Mouse (Mus musculus) CD8-positive naive resting alpha-beta T cell, adult 2 months (primary cell): ENCODE measurements around the gene Klk1b24.
"Not testable (repeated sequence)": the region's sequence is repeated elsewhere in the genome, so short reads cannot be mapped to it uniquely, and the experiment has no call there.

Source experiments
- DNase-seq, 2 experiments: peaks; one replicate each; pipeline ENCODE4 v3.0.0; 2022; ENCODE audit warnings: low read depth in 2 of 2, low spot score in 2 of 2

Klk1b24 gene

DNA sequence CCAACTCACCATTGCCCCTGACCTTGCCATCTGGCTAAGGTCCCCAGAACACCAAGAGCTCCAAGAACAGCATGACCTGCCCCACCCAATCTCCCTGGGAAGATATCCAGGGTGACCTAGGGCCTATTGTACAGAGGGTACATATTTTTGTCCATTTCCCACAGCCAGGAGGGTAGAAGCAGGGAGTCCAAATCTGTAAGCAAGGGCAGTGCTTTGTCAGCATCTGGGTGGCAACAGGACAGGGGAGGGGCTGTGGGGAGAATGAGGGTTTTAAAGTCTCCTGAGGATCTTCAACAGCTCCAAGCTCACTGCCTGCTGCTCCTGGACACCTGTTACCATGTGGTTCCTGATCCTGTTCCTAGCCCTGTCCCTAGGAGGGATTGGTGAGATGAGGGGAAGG, at the start of gene Klk1b24:
TSS of gene Klk1b24 (plus strand) at position 301 of the 400 bp plus-strand sequence.
- not testable (repeated sequence) for DNase-seq

DNA sequence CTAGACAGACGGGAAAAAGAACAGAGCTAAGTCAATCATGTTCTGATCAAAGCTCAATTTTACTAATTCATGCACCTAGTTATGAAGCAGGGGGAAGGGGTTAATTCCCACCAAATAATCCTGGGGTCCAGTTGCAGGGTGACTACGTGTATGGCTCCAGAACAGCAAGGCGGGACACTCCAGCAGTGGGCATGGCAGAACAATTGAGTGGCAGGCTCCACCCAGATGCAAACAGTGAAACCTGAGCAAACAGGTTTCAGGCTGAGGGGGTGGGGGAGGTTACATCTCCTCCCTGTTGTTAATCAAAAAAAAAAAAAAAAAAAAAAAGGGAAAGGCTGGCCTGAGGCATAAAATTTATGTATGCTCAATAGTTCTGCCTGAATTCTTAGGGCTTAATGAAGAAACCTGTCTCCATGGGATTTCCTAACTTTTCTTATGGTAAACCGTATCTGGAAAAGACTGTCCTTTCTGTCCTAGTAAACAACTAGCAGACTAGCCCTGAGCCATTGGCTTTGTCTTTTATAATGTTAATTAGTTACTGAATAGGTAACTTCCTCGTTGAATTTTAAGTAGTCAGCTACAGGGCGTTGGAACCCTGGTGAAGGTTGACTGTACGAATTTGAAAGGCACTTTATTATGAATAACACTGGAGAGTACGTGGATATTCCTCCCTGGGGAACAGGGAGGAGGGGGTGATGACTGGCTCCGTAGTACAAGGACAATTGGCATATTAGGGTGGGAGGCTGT, 8.6 kb upstream of the Klk1b24 start:
- no peak for DNase-seq

DNA sequence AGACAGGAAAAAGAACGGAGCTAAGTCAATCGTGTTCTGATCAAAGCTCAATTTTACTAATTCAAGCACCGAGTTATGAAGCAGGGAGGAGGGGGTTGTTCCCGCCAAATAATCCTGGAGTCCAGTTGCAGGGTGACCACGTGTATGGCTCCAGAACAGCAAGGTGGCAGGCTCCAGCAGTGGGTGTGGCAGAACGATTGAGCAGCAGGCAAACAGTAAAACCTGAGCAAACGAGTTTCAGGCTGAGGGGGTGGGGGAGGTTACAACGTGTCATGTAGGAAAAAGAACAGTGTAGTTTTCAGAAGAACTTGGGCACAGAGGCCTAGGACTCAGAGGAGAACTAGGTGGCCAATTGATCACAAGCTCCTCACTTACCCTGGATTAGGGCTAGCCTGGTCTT, 1.5 kb upstream of the Klk1b24 start:
- not testable (repeated sequence) for DNase-seq

DNA sequence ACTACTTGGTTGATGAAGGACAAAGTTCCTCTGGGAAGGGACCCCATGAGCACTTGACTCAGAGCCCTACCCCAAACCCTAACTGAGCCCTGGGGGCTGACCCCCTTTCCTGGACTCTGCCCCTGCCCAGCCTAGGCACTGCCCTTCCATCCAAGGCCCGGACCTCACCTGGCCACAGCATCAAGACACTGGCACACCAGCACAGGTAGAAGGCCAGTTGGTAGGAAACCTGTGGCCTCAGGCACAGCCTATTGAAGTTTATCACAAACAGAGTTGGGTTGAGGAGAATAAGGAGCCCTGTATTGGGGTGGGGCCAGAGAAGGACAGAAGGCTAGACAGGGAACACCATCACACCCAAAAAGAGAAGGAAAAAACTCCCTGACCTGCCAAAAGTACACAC, 5.4 kb downstream of the Klk1b24 start:
- DNase-seq = not testable (repeated sequence)

DNA sequence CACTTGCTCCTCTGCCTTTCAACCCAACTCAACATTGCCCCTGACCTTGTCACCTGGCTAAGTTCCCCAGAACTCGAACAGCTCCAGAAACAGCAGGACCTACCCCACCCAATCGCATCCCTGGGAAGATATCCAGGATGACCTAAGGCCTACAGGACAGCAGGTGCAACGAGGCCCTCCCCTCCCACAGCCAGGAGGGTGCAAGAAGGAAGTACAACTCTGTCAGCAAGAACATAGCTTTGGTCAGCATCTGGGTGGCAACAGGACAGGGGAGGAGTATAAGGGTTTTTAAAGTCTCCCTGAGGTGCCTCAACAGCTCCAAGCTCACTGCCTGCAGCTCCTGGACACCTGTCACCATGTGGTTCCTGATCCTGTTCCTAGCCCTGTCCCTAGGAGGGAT, 9.9 kb downstream of the Klk1b24 start, which contains the start of gene Klk1b3:
TSS of gene Klk1b3 (plus strand) at position 301 of the 400 bp plus-strand sequence.
- no peak for DNase-seq

DNA sequence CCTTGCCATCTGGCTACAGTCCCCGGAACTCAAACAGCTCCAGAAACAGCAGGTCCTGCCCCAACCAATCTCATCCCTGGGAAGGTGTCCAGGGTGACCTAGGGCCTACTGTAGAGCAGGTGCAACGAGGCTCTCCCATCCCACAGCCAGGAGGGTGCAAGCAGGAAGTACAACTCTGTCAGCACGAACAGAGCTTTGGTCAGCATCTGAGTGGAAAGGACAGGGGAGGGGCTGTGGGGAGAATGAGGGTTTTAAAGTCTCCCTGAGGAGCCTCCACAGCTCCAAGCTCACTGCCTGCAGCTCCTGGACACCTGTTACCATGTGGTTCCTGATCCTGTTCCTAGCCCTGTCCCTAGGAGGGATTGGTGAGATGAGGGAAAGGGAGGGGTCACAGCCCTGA, 19.1 kb downstream of the Klk1b24 start, which contains the start of gene Klk1b4:
TSS of gene Klk1b4 (plus strand) at position 301 of the 400 bp plus-strand sequence.
- not testable (repeated sequence) for DNase-seq

DNA sequence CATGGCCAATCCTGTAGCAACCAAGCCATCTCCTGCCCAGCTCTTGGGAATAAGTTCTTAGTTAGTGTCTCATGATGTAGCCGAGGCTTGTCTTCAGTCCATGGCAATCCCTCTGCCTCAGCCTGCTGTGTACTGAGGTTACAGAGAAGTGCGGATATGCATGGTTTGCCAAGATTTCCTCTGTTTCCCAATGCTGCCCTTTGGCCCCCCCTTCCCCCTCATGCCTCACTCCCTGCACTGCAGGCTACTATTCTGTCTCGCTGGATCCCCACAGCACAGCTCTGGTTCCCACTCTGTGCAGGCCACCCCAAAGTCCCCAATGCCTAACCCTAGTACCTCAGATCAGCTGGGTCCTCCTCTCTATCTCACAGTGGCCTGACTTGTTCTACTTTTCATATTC, 20.3 kb downstream of the Klk1b24 start:
- no peak for DNase-seq

DNA sequence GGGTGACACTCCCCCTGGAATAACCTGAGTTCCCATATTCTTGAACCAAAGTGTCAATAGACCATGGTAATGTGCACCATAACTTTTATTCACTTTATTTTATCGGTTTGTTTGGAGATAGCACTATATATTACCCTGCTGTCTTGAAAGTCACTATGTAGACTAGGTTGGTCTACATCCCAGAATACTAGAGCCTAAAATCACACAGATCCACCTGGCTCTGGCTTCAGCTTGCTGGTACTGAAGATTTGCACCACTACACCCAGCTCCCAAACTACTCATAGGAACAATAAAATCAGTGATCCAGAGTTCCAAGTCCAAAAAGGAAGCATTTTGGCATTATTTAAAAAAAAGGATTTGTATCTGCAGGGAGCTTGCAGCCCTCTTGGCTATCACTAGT, 27.6 kb downstream of the Klk1b24 start, which contains the start of gene Klk1b5:
TSS of gene Klk1b5 (plus strand) at position 301 of the 400 bp plus-strand sequence.
- DNase-seq = no peak

DNA sequence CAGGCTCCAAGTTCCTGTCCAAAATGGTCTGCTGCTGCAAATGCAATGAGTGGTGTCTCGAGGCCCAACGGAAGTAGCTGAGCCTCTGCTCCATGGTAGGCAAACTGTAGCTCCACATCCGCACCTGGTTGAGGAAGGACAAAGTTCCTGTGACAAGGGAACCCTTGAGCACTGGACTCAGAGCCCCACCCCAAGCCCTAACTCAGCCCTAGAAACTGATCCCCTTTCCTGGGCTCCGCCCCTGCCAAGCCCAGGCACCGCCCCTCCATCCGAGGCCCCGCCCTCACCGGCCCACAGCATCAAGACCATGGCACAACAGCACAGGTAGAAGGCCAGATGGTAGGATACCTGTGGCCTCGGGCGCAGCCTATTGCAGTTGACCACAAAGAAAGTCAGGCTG, 33.6 kb downstream of the Klk1b24 start:
- DNase-seq = not testable (repeated sequence)

DNA sequence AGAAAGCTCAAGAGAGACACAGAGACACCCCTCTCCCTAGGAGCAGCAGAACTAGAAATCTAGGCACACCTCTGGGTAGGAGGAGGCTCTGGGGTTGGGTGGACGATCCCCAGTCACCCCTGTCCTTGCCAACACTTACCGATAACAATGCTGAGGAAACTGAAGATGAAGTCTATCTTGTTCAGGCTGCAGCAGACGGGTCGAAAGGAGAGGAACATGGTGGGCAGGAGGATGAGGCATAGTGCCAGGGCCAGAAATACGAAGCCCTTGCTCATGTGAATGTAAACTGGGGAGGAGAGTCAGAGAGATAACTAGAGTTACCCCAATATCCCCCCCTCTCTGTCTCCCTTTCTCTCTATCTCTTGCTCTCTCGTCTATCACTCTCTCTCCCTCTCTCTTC, 34.3 kb downstream of the Klk1b24 start:
- DNase-seq = not testable (repeated sequence)

DNA sequence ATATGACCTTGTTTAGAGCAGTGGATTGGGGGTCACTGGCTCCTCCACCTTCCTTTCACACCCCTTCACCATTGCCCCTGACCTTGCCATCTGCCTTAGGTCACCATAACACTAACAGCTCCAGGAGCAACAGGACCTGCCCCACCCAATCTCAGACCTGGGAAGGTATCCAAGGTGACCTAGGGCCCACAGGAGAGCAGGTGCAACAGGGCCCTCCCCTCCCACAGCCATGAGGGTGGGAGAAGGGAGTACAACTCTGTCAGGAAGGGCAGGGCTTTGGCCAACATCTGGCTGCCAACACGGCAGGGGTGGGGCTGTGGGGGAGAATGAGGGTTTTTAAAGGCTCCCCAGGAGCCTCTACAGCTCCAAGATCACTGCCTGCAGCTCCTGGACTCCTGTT, 37.0 kb downstream of the Klk1b24 start, which contains the start of gene Klk1:
TSS of gene Klk1 (plus strand) at position 285 of the 400 bp plus-strand sequence.
- no peak for DNase-seq

DNA sequence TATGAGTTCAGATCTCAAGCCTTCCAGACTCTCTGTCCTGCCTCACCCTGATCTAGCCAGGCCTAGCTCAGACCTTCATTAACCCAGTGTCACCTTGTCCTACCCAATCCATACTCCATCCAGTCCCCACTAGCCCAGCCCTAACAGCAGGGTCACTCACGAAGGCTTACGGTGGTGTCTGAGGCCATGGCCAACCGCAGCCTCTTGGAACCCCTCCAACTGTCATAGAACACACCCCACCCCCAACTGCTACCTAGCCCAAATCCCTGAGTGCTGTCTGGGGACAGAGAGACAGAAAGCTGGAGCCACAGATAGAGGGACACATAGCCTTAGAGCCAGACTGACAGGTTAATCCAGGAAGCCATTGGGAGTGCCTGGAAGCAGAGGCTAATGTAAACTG, 47.9 kb downstream of the Klk1b24 start, which contains the start of gene Gm36864:
TSS of gene Gm36864 (plus strand) at position 269 of the 400 bp plus-strand sequence.
- no peak for DNase-seq

DNA sequence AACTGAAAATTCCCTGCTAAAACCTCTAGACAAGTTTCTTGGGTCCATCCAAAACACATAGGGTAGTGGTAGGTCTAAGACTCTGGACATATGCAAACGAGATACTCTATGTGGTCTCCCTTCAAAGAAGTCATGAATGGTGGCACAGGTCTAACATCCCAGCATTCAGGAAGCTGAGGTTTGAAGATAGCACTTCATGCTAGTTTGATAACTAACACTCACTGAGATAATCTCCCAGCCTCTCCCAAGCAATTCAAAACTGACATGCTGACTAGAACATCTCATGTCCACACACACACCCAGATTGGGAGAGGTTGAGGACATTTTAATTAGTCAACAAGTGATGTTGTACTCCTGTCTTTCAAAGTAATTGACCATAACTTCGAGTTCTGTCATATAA, 51.9 kb downstream of the Klk1b24 start:
- no peak for DNase-seq

DNA sequence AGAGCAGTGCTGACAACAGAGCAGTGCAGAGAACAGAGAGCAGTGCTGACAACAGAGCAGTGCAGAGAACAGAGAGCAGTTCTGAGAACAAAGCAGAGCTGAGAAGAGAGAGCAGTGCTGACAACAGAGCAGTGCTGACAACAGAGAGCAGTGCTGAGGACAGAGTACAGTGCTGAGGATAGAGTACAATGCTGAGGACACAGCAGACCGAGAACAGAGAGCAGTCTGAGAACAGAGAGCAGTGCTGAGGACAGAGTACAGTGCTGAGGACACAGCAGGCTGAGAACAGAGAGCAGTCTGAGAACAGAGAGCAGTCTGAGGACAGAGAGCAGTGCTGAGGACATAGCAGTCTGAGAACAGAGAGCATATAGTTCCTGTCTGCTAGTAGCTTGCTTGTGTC, 52.7 kb downstream of the Klk1b24 start:
- no peak for DNase-seq

DNA sequence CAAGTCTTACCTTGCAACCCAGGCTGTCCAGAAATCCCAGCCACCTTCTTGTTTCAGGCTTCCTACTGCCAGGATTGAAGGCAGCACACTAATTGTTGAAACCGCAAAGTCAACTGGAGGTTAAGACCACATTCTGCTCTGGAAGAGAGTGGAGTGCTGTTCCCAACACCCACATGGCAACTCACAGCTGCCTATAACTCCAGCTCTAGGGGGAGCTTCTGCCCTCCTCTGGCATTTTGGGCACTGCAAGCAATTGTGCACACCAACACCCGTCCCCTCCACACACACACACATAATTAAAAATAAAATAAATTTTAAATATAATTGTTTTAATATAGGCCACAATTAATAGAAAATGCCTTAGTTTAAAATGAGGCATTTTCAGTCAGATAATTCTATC, 53.1 kb downstream of the Klk1b24 start:
- no peak for DNase-seq
